Mouse (Mus musculus): Measurements from ENCODE around the gene Acox1.

GRCm38 (mm10) chr11:116131349-116132170 lies 67.3 kb downstream of the Acox1 start:
- TF ChIP-seq CTCF (IDR thresholded peaks at IDR 0.05; ENCODE audit: extremely low read depth, insufficient read depth, low read length) (no peak), POLR2A (IDR thresholded peaks at IDR 0.05; ENCODE audit: extremely low read depth, insufficient read depth, low read length) (no peak)

All from cortical plate, adult 2 months (tissue).